Mouse (Mus musculus): ENCODE measurements at regions not wholly inside any gene's neighbourhood (a gene's known extent, or its start where the extent isn't known, plus 50 kb on each side); places are given as distances from the start of the nearest gene placed in this dataset.

- no peak for TF ChIP-seq CTCF (IDR thresholded peaks at IDR 0.05; ENCODE audit: borderline replicate concordance, control insufficient read depth, extremely low read depth, insufficient read depth, low read length, poor library complexity)
- no peak for TF ChIP-seq POLR2A (IDR thresholded peaks at IDR 0.05; ENCODE audit: control insufficient read depth, extremely low read depth, insufficient read depth, low read length, poor library complexity)
Observed at GRCm38 (mm10) chr4:95184180-95184579, 132.2 kb upstream of the Jun start.
